ENCODE assay signal across 8 mouse cellular contexts in genomic region chr10:44148337-44149317, GRCm38 (mm10). TPM values are rescaled to one million over a fixed set of nuclear protein-coding genes. Genes with fewer than 3 reads are reported as not detected.
A peak's percentile ranks its signal among the peaks of the same experiment; 100 is the strongest.
DNase-seq lines count a peak whose midpoint lies in the region; ATAC-seq and TF ChIP-seq lines count a peak whose summit lies in the region.

TSS of gene Crybg1 (minus strand) at chr10:44148853.

- ATAC-seq in erythroid progenitor cell, adult 5-6 weeks (replicated peaks; ENCODE audit: low FRiP score, poor library complexity, severe bottlenecking) = peak; percentile 75

- H3K27ac ChIP-seq in ES-E14 (ENCODE audit: insufficient read depth, low read depth, low read length, poor library complexity, severe bottlenecking) (no peak within 1 kb of the TSS), macrophage (no peak within 1 kb of the TSS)

- peak; percentile 73 for DNase-seq in ES-E14 (ENCODE audit: low read depth, low spot score)
- peak; percentile 16 for DNase-seq in brain, adult 2 months (ENCODE audit: low read depth, low spot score)
- peak; percentile 67 for DNase-seq in heart, postnatal 4 days
- DNase-seq in layer of hippocampus, postnatal 10 days (ENCODE audit: low spot score in 2 of 2) = peak; percentile 55 to 71
- DNase-seq in right cerebral cortex, postnatal 10 days (ENCODE audit: low spot score in 2 of 2) = peak; percentile 27 to 50
- peak; percentile 94 for DNase-seq in urinary bladder, postnatal 14 days (ENCODE audit: low spot score)

- H3K36me3 ChIP-seq in ES-E14 (ENCODE audit: control insufficient read depth, insufficient read depth, low read length, poor library complexity, severe bottlenecking) (no peaks in the 10 kb centered on the region), macrophage (ENCODE audit: inconsistent target) (no peaks in the 10 kb centered on the region)

- in situ Hi-C loops in ES-E14 (cut with MboI; ENCODE audit: low sequenced_read_pairs in 2 of 2, unreplicated experiment in 2 of 2) = no loop called here

- H3K4me3 ChIP-seq in ES-E14 (ENCODE audit: insufficient read depth in 1 of 2, low read depth in 1 of 2, low read length in 2 of 2, poor library complexity in 1 of 2, severe bottlenecking in 1 of 2) (peak within 1 kb of the TSS; percentile 63 to 78), macrophage (ENCODE audit: inconsistent target) (no peak within 1 kb of the TSS)

- no peaks in the 10 kb centered on the region for H3K9me3 ChIP-seq in ES-E14 (ENCODE audit: control insufficient read depth, insufficient read depth, low read depth, low read length)

- no peaks in the 10 kb centered on the region for H3K4me1 ChIP-seq in ES-E14 (ENCODE audit: control insufficient read depth in 2 of 2, insufficient read depth in 2 of 2, low read length in 2 of 2, poor library complexity in 1 of 2)

- H3K9ac ChIP-seq in ES-E14 (ENCODE audit: insufficient read depth, low read depth, low read length, poor library complexity, severe bottlenecking) = peak within 1 kb of the TSS; percentile 68

- WGBS in macrophage (ENCODE audit: missing documents) = 15% methylated on average over 53 of the region's 53 CpGs

- no peaks in the 10 kb centered on the region for H3K79me2 ChIP-seq in macrophage (ENCODE audit: inconsistent target)

TF ChIP-seq in ES-E14, 5 proteins besides CTCF, POLR2A, EP300 and RAD21:
- TF ChIP-seq CHD2 (IDR thresholded peaks at IDR 0.05; ENCODE audit: low read depth, low read length) (no peak), HCFC1 (IDR thresholded peaks at IDR 0.05; ENCODE audit: borderline replicate concordance, insufficient read depth, low read length) (peak; percentile 40; the same call in 1 of the 2 replicates), ZC3H11A (IDR thresholded peaks at IDR 0.05; ENCODE audit: borderline replicate concordance, low read depth, low read length) (peak; percentile 49; the same call in 1 of the 2 replicates), ZNF384 (IDR thresholded peaks at IDR 0.05; ENCODE audit: low read depth, low read length) (0 out of 2 replicates have a peak, but pooled peaks have one; percentile 14)
TF ChIP-seq in ES-E14: peak in this region for 3.

RNA-seq across cellular contexts. Expression of gene Crybg1, which starts in this region (rescaled TPM):
- total RNA-seq in ES-E14 (2012; rRNA removed) = 1.6 and 2.5 TPM in 2 replicates
- total RNA-seq in erythroid progenitor cell, adult 5-6 weeks (2015; ENCODE audit: low replicate concordance) = 2.5 and 3.8 TPM in 2 replicates
- total RNA-seq in erythroid progenitor cell, adult 5-6 weeks (2017; ENCODE audit: low replicate concordance) = 3.5 and 4.2 TPM in 2 replicates
- 1 to 10 TPM in 1 of 2 experiments, under 1 TPM in 1; 0.95 to 1.0 TPM for total RNA-seq in heart, postnatal 4 days (2021)
- under 1 TPM; 0.51 to 0.87 TPM for total RNA-seq in layer of hippocampus, postnatal 10 days (2021)
- total RNA-seq in macrophage (2018; cell fraction: chromatin; rRNA removed) = 100 to 1,000 TPM in 1 of 26 experiments, 10 to 100 TPM in 25; 18.5 to 141 (median 45.8) TPM
- total RNA-seq in macrophage (2018; cell fraction: cytosol; rRNA removed) = 10 to 100 TPM; 25.3 to 59.3 (median 37.3) TPM
- 100 to 1,000 TPM in 1 of 26 experiments, 10 to 100 TPM in 25; 25.6 to 129 (median 59.8) TPM for total RNA-seq in macrophage (2018; cell fraction: nucleus; rRNA removed)
- polyA plus RNA-seq in macrophage (2018) = 19.6 to 26.8 TPM (median 25.1 TPM) in 3 replicates

Comparison
In these comparisons a context has a peak if more than half of its experiments do, and no peak if none do; other contexts are left out.
1. Peak in DNase-seq in layer of hippocampus, postnatal 10 days; RNA of the gene not detected or under 1 TPM.
2. DNase-seq: peak in every context shown above with its lines; median percentile 94 in urinary bladder, postnatal 14 days; 73 in ES-E14; 67 in heart, postnatal 4 days; 63 in layer of hippocampus, postnatal 10 days; 38 in right cerebral cortex, postnatal 10 days; 16 in brain, adult 2 months.